Mouse (Mus musculus): Measurements from ENCODE around the gene Pxk. TPM values are rescaled to one million over a fixed set of nuclear protein-coding genes. Genes with fewer than 3 reads are reported as not detected.

Pxk gene
- polyA plus RNA-seq (2015; fragmentation: Nextera tagmentation; extraction: Ambion mirVana), result 44.7 TPM in 2 replicates

DNA sequence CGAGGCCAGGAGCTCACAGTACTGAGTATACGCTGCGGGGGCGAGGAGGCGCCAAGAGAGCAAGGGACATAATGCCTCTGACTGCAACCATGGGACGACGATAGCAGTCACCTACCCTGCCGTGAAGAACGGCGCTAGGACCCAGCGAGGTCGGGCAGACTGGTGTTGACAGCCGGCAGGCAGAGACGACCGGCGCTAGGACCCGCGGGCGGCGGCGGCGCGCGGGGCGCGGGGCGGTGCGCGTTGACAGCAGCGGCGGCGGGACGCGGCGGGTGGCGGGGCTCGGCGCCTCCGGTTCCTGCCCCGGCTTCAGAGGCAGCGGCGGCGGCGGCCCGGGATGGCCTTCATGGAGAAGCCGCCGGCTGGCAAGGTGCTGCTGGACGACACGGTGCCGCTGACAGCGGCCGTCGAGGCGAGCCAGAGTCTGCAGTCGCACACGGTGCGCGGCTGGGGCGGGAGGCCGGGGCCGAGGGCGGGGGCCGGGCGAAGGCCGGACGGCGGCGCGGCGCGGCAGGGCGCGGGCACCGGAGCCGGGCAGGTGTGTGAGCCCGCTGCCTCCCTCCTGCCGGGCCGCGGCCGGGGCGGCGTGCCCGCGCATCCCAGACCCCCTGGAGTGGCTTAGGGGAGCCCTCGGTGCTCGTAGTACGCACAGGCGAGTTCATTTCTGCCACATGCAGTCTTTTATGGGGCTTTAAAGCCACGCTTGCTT is at the start of gene Pxk:
Gene Pxk, plus strand, starts transcription at position 234 of the 709 bp plus-strand sequence.
- Histone ChIP-seq H3K36me3 (ENCODE audit: control insufficient read depth, insufficient read depth, low read length) (no peaks in the 10 kb centered on the region), H3K4me3 (replicated peaks; ENCODE audit: low read length) (peak within 1 kb of the TSS; percentile 88), H3K9me3 (replicated peaks; ENCODE audit: control insufficient read depth, low read length) (no peaks in the 10 kb centered on the region), H3K4me1 (ENCODE audit: control insufficient read depth, insufficient read depth, low read length) (peaks cover 20% of the 10 kb centered on the region), H3K27ac (ENCODE audit: low read length) (peak within 1 kb of the TSS; percentile 55; the same call in 1 of the 2 replicates), H3K4me2 (ENCODE audit: low read depth, low read length) (peak within 1 kb of the TSS; percentile 80), H3K27me3 (ENCODE audit: control insufficient read depth, insufficient read depth, low read length) (no peaks in the 10 kb centered on the region), H3K9ac (ENCODE audit: low read length) (peak within 1 kb of the TSS; percentile 88)
- under 1% methylated on average over 82 of the region's 89 CpGs for WGBS
- peak; percentile 91 for ATAC-seq (ENCODE audit: insufficient read depth, low FRiP score)

DNA sequence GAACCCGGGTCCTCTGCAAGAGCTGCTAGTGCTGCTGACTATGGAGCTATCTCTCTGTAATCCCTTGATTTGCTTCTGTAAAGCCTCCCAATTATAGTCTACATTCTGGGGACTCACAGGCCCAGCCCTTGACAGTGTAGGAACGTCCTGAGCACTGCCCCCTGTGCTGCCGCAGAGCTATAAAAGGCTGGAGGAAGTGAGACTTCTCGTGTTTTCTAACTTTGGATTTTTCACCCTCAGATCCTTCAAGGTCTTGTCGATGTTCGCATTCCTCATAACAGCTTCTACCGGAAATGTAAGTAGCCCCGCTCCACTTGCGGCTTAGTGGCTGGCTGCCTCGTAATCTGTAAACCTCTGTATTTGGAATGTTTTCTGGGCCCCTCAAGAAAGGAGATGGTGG is 48.7 kb upstream of the Pxk start:
- Histone ChIP-seq H3K27me3 (ENCODE audit: control insufficient read depth, insufficient read depth, low read length) (no peaks in the 10 kb centered on the region), H3K4me1 (ENCODE audit: control insufficient read depth, insufficient read depth, low read length) (no peaks in the 10 kb centered on the region), H3K36me3 (ENCODE audit: control insufficient read depth, insufficient read depth, low read length) (0 out of 2 replicates have a peak, but pooled peaks cover 3% of the 10 kb centered on the region), H3K4me2 (ENCODE audit: low read depth, low read length) (no peak overlapping the region), H3K4me3 (replicated peaks; ENCODE audit: low read length) (no peak overlapping the region), H3K9me3 (replicated peaks; ENCODE audit: control insufficient read depth, low read length) (no peaks in the 10 kb centered on the region), H3K27ac (ENCODE audit: low read length) (no peak overlapping the region), H3K9ac (ENCODE audit: low read length) (no peak overlapping the region)
- no peak for ATAC-seq (ENCODE audit: insufficient read depth, low FRiP score)
- 87% methylated on average over 10 of the region's 10 CpGs for WGBS

DNA sequence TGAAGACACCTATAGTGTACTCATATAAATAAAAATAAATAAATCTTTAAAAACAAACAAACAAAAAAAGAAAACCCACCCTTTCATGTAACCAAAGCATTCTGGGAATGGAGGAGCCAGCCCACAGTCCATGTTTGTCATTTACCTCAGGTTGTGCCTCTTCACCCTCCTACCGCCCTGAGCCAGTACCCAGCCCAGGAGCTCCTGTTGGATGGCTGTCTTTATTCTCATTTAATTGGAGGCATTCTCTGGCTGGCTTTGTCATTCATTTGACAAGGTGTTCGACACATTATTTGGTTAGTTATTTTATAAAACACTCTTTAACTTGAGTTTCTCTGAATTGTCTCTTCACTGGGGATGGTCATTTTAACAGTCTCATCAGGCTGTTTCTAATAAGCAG is 46.1 kb upstream of the Pxk start:
- Histone ChIP-seq H3K4me2 (ENCODE audit: low read depth, low read length) (no peak overlapping the region), H3K27me3 (ENCODE audit: control insufficient read depth, insufficient read depth, low read length) (no peaks in the 10 kb centered on the region), H3K4me1 (ENCODE audit: control insufficient read depth, insufficient read depth, low read length) (no peaks in the 10 kb centered on the region), H3K27ac (ENCODE audit: low read length) (no peak overlapping the region), H3K9me3 (replicated peaks; ENCODE audit: control insufficient read depth, low read length) (no peaks in the 10 kb centered on the region), H3K9ac (ENCODE audit: low read length) (no peak overlapping the region), H3K4me3 (replicated peaks; ENCODE audit: low read length) (no peak overlapping the region), H3K36me3 (ENCODE audit: control insufficient read depth, insufficient read depth, low read length) (0 out of 2 replicates have a peak, but pooled peaks cover 3% of the 10 kb centered on the region)
- ATAC-seq (ENCODE audit: insufficient read depth, low FRiP score), result no peak
- 93% methylated on average over 2 of the region's 2 CpGs for WGBS

DNA sequence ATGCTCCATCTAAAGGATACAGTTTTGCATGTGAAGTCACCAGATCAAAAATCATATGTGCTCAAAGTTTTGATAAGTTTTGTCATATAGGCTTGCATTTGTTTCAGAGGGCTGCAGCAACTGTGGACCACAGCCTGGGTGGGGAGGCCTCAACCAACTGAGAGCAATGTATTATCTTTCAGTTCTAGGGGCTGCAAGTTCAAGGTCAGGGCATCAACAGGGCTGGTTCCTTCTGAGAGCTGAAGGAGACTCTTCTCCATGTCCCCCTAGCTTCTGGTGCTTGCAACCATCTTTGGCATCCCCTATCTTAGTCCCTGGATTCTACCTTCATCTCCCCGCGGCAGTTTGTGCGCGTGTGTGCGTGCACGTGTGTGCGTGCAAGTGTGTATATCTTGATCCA is 45.4 kb upstream of the Pxk start:
- no peaks in the 10 kb centered on the region for H3K9me3 ChIP-seq (replicated peaks; ENCODE audit: control insufficient read depth, low read length)
- 96% methylated on average over 7 of the region's 7 CpGs for WGBS
- H3K27ac ChIP-seq (ENCODE audit: low read length), result no peak overlapping the region
- no peak overlapping the region for H3K4me2 ChIP-seq (ENCODE audit: low read depth, low read length)
- no peaks in the 10 kb centered on the region for H3K27me3 ChIP-seq (ENCODE audit: control insufficient read depth, insufficient read depth, low read length)
- H3K4me3 ChIP-seq (replicated peaks; ENCODE audit: low read length), result no peak overlapping the region
- ATAC-seq (ENCODE audit: insufficient read depth, low FRiP score), result no peak
- no peaks in the 10 kb centered on the region for H3K4me1 ChIP-seq (ENCODE audit: control insufficient read depth, insufficient read depth, low read length)
- no peaks in the 10 kb centered on the region for H3K36me3 ChIP-seq (ENCODE audit: control insufficient read depth, insufficient read depth, low read length)
- H3K9ac ChIP-seq (ENCODE audit: low read length), result no peak overlapping the region

DNA sequence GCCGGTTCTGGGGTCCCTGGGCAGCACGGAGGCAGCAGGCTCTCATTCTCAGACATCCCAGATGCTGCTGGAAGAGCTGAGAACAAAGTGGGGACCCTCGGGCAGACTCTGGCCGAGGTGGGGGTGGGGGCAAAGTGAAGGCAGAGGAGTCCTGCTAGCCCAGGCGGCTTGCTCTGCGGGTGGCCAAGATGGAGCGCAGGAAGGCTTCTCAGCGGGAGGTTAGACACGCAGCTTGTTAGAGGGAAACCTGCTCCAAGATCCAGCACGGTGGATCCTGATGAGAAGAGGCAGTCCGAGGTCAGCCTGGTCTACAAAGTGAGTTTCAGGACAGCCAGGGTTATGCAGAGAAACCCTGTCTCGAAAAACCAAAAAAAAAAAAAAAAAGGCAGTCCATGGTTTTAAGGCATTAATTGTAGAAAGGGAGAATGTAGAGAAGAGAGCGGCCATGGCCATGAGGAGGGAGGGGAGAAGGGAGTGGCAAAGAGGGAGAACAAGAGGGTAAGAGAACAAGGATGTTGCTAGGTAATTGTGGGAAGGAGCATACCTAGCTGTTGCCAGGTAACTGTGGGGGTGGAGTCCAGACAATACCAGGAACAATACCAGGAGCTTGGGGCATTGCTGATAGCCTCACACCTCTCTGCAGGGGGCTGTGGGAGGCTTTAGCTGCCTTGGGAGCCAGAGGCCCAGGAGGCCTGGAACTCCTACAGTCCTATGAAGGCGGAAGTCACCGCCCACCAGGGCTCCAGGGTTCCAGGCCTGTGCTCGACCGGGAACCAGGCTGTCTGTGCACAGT is 43.5 kb upstream of the Pxk start:
- no peaks in the 10 kb centered on the region for H3K36me3 ChIP-seq (ENCODE audit: control insufficient read depth, insufficient read depth, low read length)
- H3K4me3 ChIP-seq (replicated peaks; ENCODE audit: low read length), result no peak overlapping the region
- no peaks in the 10 kb centered on the region for H3K27me3 ChIP-seq (ENCODE audit: control insufficient read depth, insufficient read depth, low read length)
- peak; percentile 71 for ATAC-seq (ENCODE audit: insufficient read depth, low FRiP score)
- H3K9me3 ChIP-seq (replicated peaks; ENCODE audit: control insufficient read depth, low read length), result no peaks in the 10 kb centered on the region
- 43% methylated on average over 17 of the region's 17 CpGs for WGBS
- no peaks in the 10 kb centered on the region for H3K4me1 ChIP-seq (ENCODE audit: control insufficient read depth, insufficient read depth, low read length)
- no peak overlapping the region for H3K27ac ChIP-seq (ENCODE audit: low read length)
- no peak overlapping the region for H3K9ac ChIP-seq (ENCODE audit: low read length)
- no peak overlapping the region for H3K4me2 ChIP-seq (ENCODE audit: low read depth, low read length)

DNA sequence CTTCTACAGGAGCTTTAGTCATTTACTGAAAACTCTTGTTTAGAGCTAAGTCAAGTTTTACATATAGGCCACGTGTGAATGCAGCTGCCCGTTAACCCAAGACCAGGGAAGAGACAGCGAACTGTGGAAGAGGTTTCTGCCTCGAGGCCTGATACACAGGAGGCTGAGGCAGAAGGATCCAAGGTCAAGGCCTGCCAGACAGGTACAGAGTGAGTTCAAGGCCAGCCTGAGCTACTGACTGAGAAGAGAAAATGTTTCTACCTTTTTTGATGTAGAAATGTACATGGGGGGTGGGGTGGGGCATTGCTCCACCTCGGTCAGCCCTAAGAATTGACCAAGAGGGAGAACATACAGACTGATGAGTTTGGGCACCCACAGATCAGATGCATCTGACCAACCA is 41.9 kb upstream of the Pxk start:
- Histone ChIP-seq H3K36me3 (ENCODE audit: control insufficient read depth, insufficient read depth, low read length) (no peaks in the 10 kb centered on the region), H3K27ac (ENCODE audit: low read length) (no peak overlapping the region), H3K27me3 (ENCODE audit: control insufficient read depth, insufficient read depth, low read length) (no peaks in the 10 kb centered on the region), H3K4me2 (ENCODE audit: low read depth, low read length) (no peak overlapping the region), H3K4me1 (ENCODE audit: control insufficient read depth, insufficient read depth, low read length) (no peaks in the 10 kb centered on the region), H3K9ac (ENCODE audit: low read length) (no peak overlapping the region), H3K4me3 (replicated peaks; ENCODE audit: low read length) (no peak overlapping the region), H3K9me3 (replicated peaks; ENCODE audit: control insufficient read depth, low read length) (no peaks in the 10 kb centered on the region)
- 87% methylated on average over 5 of the region's 5 CpGs for WGBS
- no peak for ATAC-seq (ENCODE audit: insufficient read depth, low FRiP score)

DNA sequence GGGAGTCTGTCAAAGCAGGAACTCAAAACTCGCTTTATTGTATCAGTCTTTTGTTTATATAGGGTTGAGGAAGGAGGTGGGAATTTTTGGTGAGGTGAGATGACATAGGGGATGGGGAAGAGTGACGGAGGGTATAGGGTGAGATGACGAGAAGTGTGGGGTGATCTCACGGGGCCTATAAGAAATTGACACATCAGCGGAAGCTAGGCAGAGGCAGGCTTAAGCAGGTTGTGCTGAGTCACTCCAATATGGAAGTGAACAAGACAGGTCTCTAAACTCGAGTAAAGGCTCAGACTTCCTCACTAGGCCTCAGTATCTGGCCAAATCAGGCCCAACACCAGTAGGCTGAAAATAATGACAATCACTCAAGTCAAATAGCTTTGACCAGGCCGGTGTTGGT is 38.1 kb upstream of the Pxk start:
- Histone ChIP-seq H3K4me3 (replicated peaks; ENCODE audit: low read length) (no peak overlapping the region), H3K9ac (ENCODE audit: low read length) (no peak overlapping the region), H3K4me1 (ENCODE audit: control insufficient read depth, insufficient read depth, low read length) (peaks cover 6% of the 10 kb centered on the region; the same call in 1 of the 2 replicates), H3K9me3 (replicated peaks; ENCODE audit: control insufficient read depth, low read length) (no peaks in the 10 kb centered on the region), H3K27ac (ENCODE audit: low read length) (no peak overlapping the region), H3K4me2 (ENCODE audit: low read depth, low read length) (no peak overlapping the region), H3K27me3 (ENCODE audit: control insufficient read depth, insufficient read depth, low read length) (no peaks in the 10 kb centered on the region), H3K36me3 (ENCODE audit: control insufficient read depth, insufficient read depth, low read length) (no peaks in the 10 kb centered on the region)
- no peak for ATAC-seq (ENCODE audit: insufficient read depth, low FRiP score)
- WGBS, result 90% methylated on average over 7 of the region's 7 CpGs

DNA sequence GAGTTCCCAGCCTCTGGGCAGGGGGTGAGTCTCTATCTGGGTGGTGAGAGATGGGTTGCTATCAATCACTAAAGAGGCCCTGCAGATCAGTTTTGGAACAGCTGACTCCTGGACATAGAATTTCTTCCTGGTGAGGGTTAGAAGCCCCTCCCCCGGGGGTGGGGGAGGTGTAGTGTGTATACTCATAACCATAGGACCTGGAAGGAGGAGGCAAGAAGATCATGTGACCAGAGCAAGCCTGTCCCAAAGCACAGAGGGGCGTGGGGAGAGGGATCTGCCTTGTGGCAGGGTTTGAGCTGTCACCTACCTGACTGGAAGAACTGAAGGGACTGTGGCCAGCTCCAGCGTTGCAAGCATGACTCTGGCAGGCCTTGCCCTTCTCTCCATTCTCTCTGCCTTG is 35.9 kb upstream of the Pxk start:
- WGBS, result 24% methylated on average over 3 of the region's 3 CpGs
- peak overlapping the region; percentile 22; the same call in 1 of the 2 replicates for H3K27ac ChIP-seq (ENCODE audit: low read length)
- H3K9ac ChIP-seq (ENCODE audit: low read length), result no peak overlapping the region
- peak; percentile 44; the same call in 1 of the 2 replicates for ATAC-seq (ENCODE audit: insufficient read depth, low FRiP score)
- H3K9me3 ChIP-seq (replicated peaks; ENCODE audit: control insufficient read depth, low read length), result no peaks in the 10 kb centered on the region
- no peak overlapping the region for H3K4me2 ChIP-seq (ENCODE audit: low read depth, low read length)
- H3K4me1 ChIP-seq (ENCODE audit: control insufficient read depth, insufficient read depth, low read length), result peaks cover 6% of the 10 kb centered on the region; the same call in 1 of the 2 replicates
- no peak overlapping the region for H3K4me3 ChIP-seq (replicated peaks; ENCODE audit: low read length)
- no peaks in the 10 kb centered on the region for H3K27me3 ChIP-seq (ENCODE audit: control insufficient read depth, insufficient read depth, low read length)
- no peaks in the 10 kb centered on the region for H3K36me3 ChIP-seq (ENCODE audit: control insufficient read depth, insufficient read depth, low read length)
